Mouse (Mus musculus) G1E (cell line): ENCODE data around the gene Ogfod3. TPM values are rescaled to one million over a fixed set of nuclear protein-coding genes. Genes with fewer than 3 reads are reported as not detected.

Source experiments
- ATAC-seq: 2 replicates; pipeline ENCODE4 v1.8.0; 2016; ENCODE audit warnings: mild to moderate bottlenecking; ENCODE audit not compliant: insufficient number of reproducible peaks, poor library complexity, low FRiP score, severe bottlenecking; ENCODE audit errors: extremely low read depth
- DNase-seq: peaks from one replicate; pipeline ENCODE4 v3.0.0; 2012; ENCODE audit warnings: low spot score
- H3K27me3 ChIP-seq: 2 replicates; pipeline ENCODE4 v1.6.1; 2012; ENCODE audit warnings: mild to moderate bottlenecking, low read length, inconsistent platforms; ENCODE audit not compliant: insufficient read depth
- H3K36me3 ChIP-seq: replicated peaks from 2 replicates; pipeline ENCODE3; 2012; ENCODE audit warnings: mild to moderate bottlenecking, inconsistent platforms
- H3K4me1 ChIP-seq: 2 replicates; pipeline ENCODE4 v1.6.1; 2012; ENCODE audit warnings: low read depth, low read length, inconsistent platforms, mixed read lengths; ENCODE audit not compliant: insufficient read depth
- H3K4me3 ChIP-seq: 2 replicates; pipeline ENCODE4 v1.5.1; 2012; ENCODE audit warnings: low read depth, mild to moderate bottlenecking, inconsistent platforms, low read length, moderate library complexity, mixed read lengths
- H3K9me3 ChIP-seq: replicated peaks from 2 replicates; pipeline ENCODE4 v1.6.1; 2012; ENCODE audit warnings: inconsistent platforms
- CTCF ChIP-seq: IDR thresholded peaks from 2 replicates; pipeline ENCODE4 v1.5.1; 2012; ENCODE audit warnings: low read depth, low read length, inconsistent platforms, mixed read lengths
- GATA1 ChIP-seq: IDR thresholded peaks from 2 replicates; pipeline ENCODE4 v1.6.1; 2012; ENCODE audit warnings: borderline replicate concordance, low read length, inconsistent platforms, mixed read lengths
- GATA2 ChIP-seq: IDR thresholded peaks from 2 replicates; pipeline ENCODE4 v1.6.1; 2012; ENCODE audit warnings: low read depth, low read length, inconsistent platforms, borderline replicate concordance
- POLR2AphosphoS5 ChIP-seq: IDR thresholded peaks from 2 replicates; pipeline ENCODE4 v1.6.1; 2012; ENCODE audit warnings: low read depth, low read length, inconsistent platforms; ENCODE audit not compliant: insufficient replicate concordance
- TAL1 ChIP-seq: conservative IDR thresholded peaks from 2 replicates; pipeline ENCODE4 v1.6.1; 2012; ENCODE audit warnings: low read depth, low read length, inconsistent platforms, mixed read lengths
- polyA plus RNA-seq: library from polyadenylated mRNA; stranded (reverse); fragments of >175 nt; gene quantifications from 2 replicates; pipeline ENCODE4 v1.2.3, GENCODE M21; 2012
- total RNA-seq, 2 experiments: library from RNA; stranded (forward) in 1 of 2; stranded (reverse) in 1 of 2; fragments of 200-1000 nt in 1 of 2; fragments of >200 nt in 1 of 2; fragmentation: Nextera tagmentation in 1 of 2; gene quantifications; 2 replicates each; pipeline ENCODE4 v1.2.3; 2014 to 2017

Ogfod3 gene
- total and polyA plus RNA-seq, 3 experiments = 4.2 to 7.7 (median 6.7) TPM

GRCm38 (mm10) chr11:121134600-121134999 lies 69.9 kb downstream of the Ogfod3 start:
- ATAC-seq = no peak
- Histone ChIP-seq H3K4me3 (no peak overlapping the region), H3K9me3 (no peaks in the 10 kb centered on the region)

GRCm38 (mm10) chr11:121129616-121130015 lies 74.9 kb downstream of the Ogfod3 start:
- DNase-seq (no peak), ATAC-seq (no peak)
- Histone ChIP-seq H3K4me3 (no peak overlapping the region), H3K27me3 (peaks cover 4% of the 10 kb centered on the region), H3K36me3 (no peaks in the 10 kb centered on the region), H3K4me1 (peaks cover 10% of the 10 kb centered on the region), H3K9me3 (no peaks in the 10 kb centered on the region)
- TF ChIP-seq GATA1 = no peak

More at GRCm38 (mm10) chr11:121134600-121134999, 69.9 kb downstream of the Ogfod3 start:
- Histone ChIP-seq H3K4me1 (peaks cover 5% of the 10 kb centered on the region; the same call in 1 of the 2 replicates), H3K27me3 (peaks cover 25% of the 10 kb centered on the region), H3K36me3 (no peaks in the 10 kb centered on the region)
- no peak for TF ChIP-seq GATA1
- TF ChIP-seq POLR2AphosphoS5 = no peak
- no peak for TF ChIP-seq GATA2
- TF ChIP-seq TAL1 = no peak
- no peak for TF ChIP-seq CTCF
- no peak for DNase-seq

Other genes with a start within 250 kb of the Ogfod3 start
- 116 and 146 TPM in 2 replicates for gene Csnk1d, start 213.4 kb downstream of the Ogfod3 start, total RNA-seq (2014; fragmentation: Nextera tagmentation)
- gene Csnk1d, start 213.4 kb downstream of the Ogfod3 start, total RNA-seq (2017) = 61.2 and 73.6 TPM in 2 replicates
- gene Csnk1d, start 213.4 kb downstream of the Ogfod3 start, polyA plus RNA-seq = 195 and 227 TPM in 2 replicates
- gene Cd7, start 165.3 kb downstream of the Ogfod3 start, total RNA-seq (2014; fragmentation: Nextera tagmentation) = not detected in 2 replicates
- gene Cd7, start 165.3 kb downstream of the Ogfod3 start, total RNA-seq (2017) = not detected in 2 replicates
- gene Cd7, start 165.3 kb downstream of the Ogfod3 start, polyA plus RNA-seq = not detected in 2 replicates
- gene Sectm1b, start 141.1 kb downstream of the Ogfod3 start, total RNA-seq (2014; fragmentation: Nextera tagmentation) = not detected in 2 replicates
- 0.16 and 0.23 TPM in 2 replicates for gene Sectm1b, start 141.1 kb downstream of the Ogfod3 start, total RNA-seq (2017)
- not detected in 2 replicates for gene Sectm1b, start 141.1 kb downstream of the Ogfod3 start, polyA plus RNA-seq
- gene Sectm1a, start 123.5 kb downstream of the Ogfod3 start, total RNA-seq (2014; fragmentation: Nextera tagmentation) = not detected in 2 replicates
- 0.38 TPM in 1 of 2 replicates, not detected in the other for gene Sectm1a, start 123.5 kb downstream of the Ogfod3 start, total RNA-seq (2017)
- gene Sectm1a, start 123.5 kb downstream of the Ogfod3 start, polyA plus RNA-seq = not detected in 2 replicates
- gene Tex19.2, start 86.0 kb downstream of the Ogfod3 start, total RNA-seq (2014; fragmentation: Nextera tagmentation) = 6.8 and 7.4 TPM in 2 replicates
- gene Tex19.2, start 86.0 kb downstream of the Ogfod3 start, total RNA-seq (2017) = 8.0 and 10.8 TPM in 2 replicates
- 13.2 and 17.1 TPM in 2 replicates for gene Tex19.2, start 86.0 kb downstream of the Ogfod3 start, polyA plus RNA-seq
- not detected in 2 replicates for gene Tex19.1, start 58.6 kb downstream of the Ogfod3 start, total RNA-seq (2014; fragmentation: Nextera tagmentation)
- not detected in 2 replicates for gene Tex19.1, start 58.6 kb downstream of the Ogfod3 start, total RNA-seq (2017)
- gene Tex19.1, start 58.6 kb downstream of the Ogfod3 start, polyA plus RNA-seq = not detected in 2 replicates
- gene Uts2r, start 44.4 kb downstream of the Ogfod3 start, total RNA-seq (2014; fragmentation: Nextera tagmentation) = not detected in 2 replicates
- gene Uts2r, start 44.4 kb downstream of the Ogfod3 start, total RNA-seq (2017) = 0.05 TPM in 1 of 2 replicates, not detected in the other
- gene Uts2r, start 44.4 kb downstream of the Ogfod3 start, polyA plus RNA-seq = not detected in 2 replicates
- 3.8 and 7.2 TPM in 2 replicates for gene Hexdc, start 278 bp downstream of the Ogfod3 start, total RNA-seq (2014; fragmentation: Nextera tagmentation)
- 7.3 and 8.6 TPM in 2 replicates for gene Hexdc, start 278 bp downstream of the Ogfod3 start, total RNA-seq (2017)
- gene Hexdc, start 278 bp downstream of the Ogfod3 start, polyA plus RNA-seq = 3.6 and 4.9 TPM in 2 replicates
- 13.3 and 23.2 TPM in 2 replicates for gene Cybc1, start 24.6 kb upstream of the Ogfod3 start, total RNA-seq (2014; fragmentation: Nextera tagmentation)
- 38.5 and 41.5 TPM in 2 replicates for gene Cybc1, start 24.6 kb upstream of the Ogfod3 start, total RNA-seq (2017)
- gene Cybc1, start 24.6 kb upstream of the Ogfod3 start, polyA plus RNA-seq = 13.3 and 19.6 TPM in 2 replicates
- gene Narf, start 32.5 kb upstream of the Ogfod3 start, total RNA-seq (2014; fragmentation: Nextera tagmentation) = 57.4 and 72.5 TPM in 2 replicates
- 60.7 and 61.2 TPM in 2 replicates for gene Narf, start 32.5 kb upstream of the Ogfod3 start, total RNA-seq (2017)
- gene Narf, start 32.5 kb upstream of the Ogfod3 start, polyA plus RNA-seq = 3.3 and 5.5 TPM in 2 replicates
- gene Foxk2, start 55.3 kb upstream of the Ogfod3 start, total RNA-seq (2014; fragmentation: Nextera tagmentation) = 45.8 and 46.4 TPM in 2 replicates
- gene Foxk2, start 55.3 kb upstream of the Ogfod3 start, total RNA-seq (2017) = 25.3 and 28.6 TPM in 2 replicates
- 37.8 and 40.1 TPM in 2 replicates for gene Foxk2, start 55.3 kb upstream of the Ogfod3 start, polyA plus RNA-seq
- gene Wdr45b, start 149.7 kb upstream of the Ogfod3 start, total RNA-seq (2014; fragmentation: Nextera tagmentation) = 46.7 and 67.2 TPM in 2 replicates
- 36.9 and 42.0 TPM in 2 replicates for gene Wdr45b, start 149.7 kb upstream of the Ogfod3 start, total RNA-seq (2017)
- gene Wdr45b, start 149.7 kb upstream of the Ogfod3 start, polyA plus RNA-seq = 12.9 and 19.7 TPM in 2 replicates
- not detected in 2 replicates for gene Rab40b, start 183.5 kb upstream of the Ogfod3 start, total RNA-seq (2014; fragmentation: Nextera tagmentation)
- gene Rab40b, start 183.5 kb upstream of the Ogfod3 start, total RNA-seq (2017) = 0.46 TPM in 1 of 2 replicates, not detected in the other
- not detected in 2 replicates for gene Rab40b, start 183.5 kb upstream of the Ogfod3 start, polyA plus RNA-seq
- 15.4 and 21.1 TPM in 2 replicates for gene Fn3krp, start 216.7 kb upstream of the Ogfod3 start, total RNA-seq (2014; fragmentation: Nextera tagmentation)
- 11.6 and 12.1 TPM in 2 replicates for gene Fn3krp, start 216.7 kb upstream of the Ogfod3 start, total RNA-seq (2017)
- gene Fn3krp, start 216.7 kb upstream of the Ogfod3 start, polyA plus RNA-seq = 2.5 and 3.1 TPM in 2 replicates
- gene Fn3k, start 230.2 kb upstream of the Ogfod3 start, total RNA-seq (2014; fragmentation: Nextera tagmentation) = 1.0 and 65.8 TPM in 2 replicates
- gene Fn3k, start 230.2 kb upstream of the Ogfod3 start, total RNA-seq (2017) = 2.3 and 3.0 TPM in 2 replicates
- gene Fn3k, start 230.2 kb upstream of the Ogfod3 start, polyA plus RNA-seq = 0.04 and 0.15 TPM in 2 replicates
- 35.7 and 40.0 TPM in 2 replicates for gene Tbcd, start 247.2 kb upstream of the Ogfod3 start, total RNA-seq (2014; fragmentation: Nextera tagmentation)
- 47.6 and 53.7 TPM in 2 replicates for gene Tbcd, start 247.2 kb upstream of the Ogfod3 start, total RNA-seq (2017)
- gene Tbcd, start 247.2 kb upstream of the Ogfod3 start, polyA plus RNA-seq = 5.4 and 5.8 TPM in 2 replicates